Mouse (Mus musculus) G1E (cell line): ENCODE results near the gene Hist1h2bc.

Source experiments
- CTCF ChIP-seq: IDR thresholded peaks from 2 replicates; pipeline ENCODE4 v1.5.1; 2012; ENCODE audit warnings: low read depth, low read length, inconsistent platforms, mixed read lengths
- GATA1 ChIP-seq: IDR thresholded peaks from 2 replicates; pipeline ENCODE4 v1.6.1; 2012; ENCODE audit warnings: borderline replicate concordance, low read length, inconsistent platforms, mixed read lengths
- GATA2 ChIP-seq: IDR thresholded peaks from 2 replicates; pipeline ENCODE4 v1.6.1; 2012; ENCODE audit warnings: low read depth, low read length, inconsistent platforms, borderline replicate concordance
- POLR2AphosphoS5 ChIP-seq: IDR thresholded peaks from 2 replicates; pipeline ENCODE4 v1.6.1; 2012; ENCODE audit warnings: low read depth, low read length, inconsistent platforms; ENCODE audit not compliant: insufficient replicate concordance
- TAL1 ChIP-seq: conservative IDR thresholded peaks from 2 replicates; pipeline ENCODE4 v1.6.1; 2012; ENCODE audit warnings: low read depth, low read length, inconsistent platforms, mixed read lengths

- TF ChIP-seq CTCF (no peak), GATA1 (no peak), TAL1 (no peak), POLR2AphosphoS5 (no peak), GATA2 (no peak)
These were observed 26.5 kb downstream of the Hist1h2bc start, which contains the start of gene Hfe for GRCm38 (mm10) chr13:23710374-23711089.
